Mouse (Mus musculus) MEL (cell line): ENCODE measurements at regions not wholly inside any gene's neighbourhood (a gene's known extent, or its start where the extent isn't known, plus 50 kb on each side); places are given as distances from the start of the nearest gene placed in this dataset.

Experiments used
- DNase-seq: peaks from one replicate; pipeline ENCODE4 v3.0.0; 2011; ENCODE audit warnings: low read depth, low spot score
- H3K27ac ChIP-seq: 2 replicates; pipeline ENCODE4 v1.5.1; 2012; ENCODE audit warnings: low read depth, mild to moderate bottlenecking, control low read depth, low read length, moderate library complexity; ENCODE audit not compliant: control insufficient read depth
- H3K27me3 ChIP-seq, 2 experiments: fragments of 150-350 bp in 1 of 2; sonication (generic) in 1 of 2; 2 replicates each; pipeline ENCODE4 v1.6.1; 2012; ENCODE audit warnings: low read length in 2 of 2, mild to moderate bottlenecking in 2 of 2, improper control_type of control experiment in 1 of 2, moderate library complexity in 1 of 2; ENCODE audit not compliant: insufficient read depth in 2 of 2, control insufficient read depth in 1 of 2
- H3K36me3 ChIP-seq, 2 experiments: 2 replicates each; pipeline ENCODE4 v1.6.1; 2012 to 2014; ENCODE audit warnings: low read length in 2 of 2, improper control_type of control experiment in 1 of 2, inconsistent platforms in 1 of 2, mild to moderate bottlenecking in 1 of 2; ENCODE audit not compliant: insufficient read depth in 2 of 2, control insufficient read depth in 1 of 2
- H3K4me1 ChIP-seq, 2 experiments: fragments of 150-350 bp in 1 of 2; sonication (generic) in 1 of 2; 2 replicates each; pipeline ENCODE4 v1.6.1; 2012; ENCODE audit warnings: low read length in 2 of 2, improper control_type of control experiment in 1 of 2, mild to moderate bottlenecking in 1 of 2; ENCODE audit not compliant: insufficient read depth in 2 of 2, control insufficient read depth in 1 of 2
- H3K4me3 ChIP-seq, 2 experiments: fragments of 150-350 bp in 1 of 2; sonication (generic) in 1 of 2; 2 replicates each; pipeline ENCODE4 v1.5.1; 2012; ENCODE audit warnings: low read depth in 2 of 2, low read length in 2 of 2, mild to moderate bottlenecking in 2 of 2, moderate library complexity in 2 of 2, control low read depth in 1 of 2, improper control_type of control experiment in 1 of 2; ENCODE audit not compliant: control insufficient read depth in 1 of 2, insufficient read depth in 1 of 2
- H3K79me2 ChIP-seq: 2 replicates; pipeline ENCODE4 v1.6.1; 2012; ENCODE audit warnings: mild to moderate bottlenecking, low read length, moderate library complexity; ENCODE audit not compliant: control insufficient read depth, poor library complexity, insufficient read depth
- H3K9ac ChIP-seq: 2 replicates; pipeline ENCODE4 v1.6.1; 2012; ENCODE audit warnings: low read depth, mild to moderate bottlenecking, control low read depth, low read length, moderate library complexity; ENCODE audit not compliant: control insufficient read depth, poor library complexity, severe bottlenecking
- H3K9me3 ChIP-seq: fragments of 150-350 bp; sonication (generic); replicated peaks from 2 replicates; pipeline ENCODE4 v1.6.1; 2012; ENCODE audit warnings: mild to moderate bottlenecking, low read length, improper control_type of control experiment, moderate library complexity; ENCODE audit not compliant: insufficient read depth
- CHD2 ChIP-seq: IDR thresholded peaks from 2 replicates; pipeline ENCODE4 v1.6.1; 2011; ENCODE audit warnings: low read length, improper control_type of control experiment
- E2F4 ChIP-seq: IDR thresholded peaks from 2 replicates; pipeline ENCODE4 v1.6.1; 2011; ENCODE audit warnings: low read depth, low read length, improper control_type of control experiment, borderline replicate concordance
- ELF1 ChIP-seq: IDR thresholded peaks from 2 replicates; pipeline ENCODE4 v1.6.1; 2014; ENCODE audit warnings: low read depth, mild to moderate bottlenecking, inconsistent platforms, low read length, improper control_type of control experiment, moderate library complexity
- GABPA ChIP-seq: IDR thresholded peaks from 2 replicates; pipeline ENCODE4 v1.6.1; 2012; ENCODE audit warnings: low read depth, mild to moderate bottlenecking, inconsistent platforms, low read length, improper control_type of control experiment, moderate library complexity
- GATA1 ChIP-seq: IDR thresholded peaks from 2 replicates; pipeline ENCODE4 v1.6.1; 2011; ENCODE audit warnings: low read depth, low read length, improper control_type of control experiment
- HCFC1 ChIP-seq: IDR thresholded peaks from 2 replicates; pipeline ENCODE4 v1.6.1; 2012; ENCODE audit warnings: low read depth, mild to moderate bottlenecking, inconsistent platforms, low read length, improper control_type of control experiment, moderate library complexity
- JUND ChIP-seq: IDR thresholded peaks from 2 replicates; pipeline ENCODE4 v1.6.1; 2011; ENCODE audit warnings: low read depth, mild to moderate bottlenecking, improper control_type of control experiment, low read length
- MAFK ChIP-seq: IDR thresholded peaks from 2 replicates; pipeline ENCODE4 v1.6.1; 2011; ENCODE audit warnings: low read depth, mild to moderate bottlenecking, low read length, improper control_type of control experiment, borderline replicate concordance
- MAX ChIP-seq: IDR thresholded peaks from 2 replicates; pipeline ENCODE4 v1.6.1; 2011; ENCODE audit warnings: low read length, improper control_type of control experiment
- MEF2A ChIP-seq: IDR thresholded peaks from 2 replicates; pipeline ENCODE4 v1.6.1; 2014; ENCODE audit warnings: low read depth, mild to moderate bottlenecking, inconsistent platforms, low read length, improper control_type of control experiment; ENCODE audit not compliant: poor library complexity, insufficient replicate concordance, severe bottlenecking; ENCODE audit errors: extremely low read depth
- NRF1 ChIP-seq: IDR thresholded peaks from 2 replicates; pipeline ENCODE4 v1.6.1; 2014; ENCODE audit warnings: low read depth, mild to moderate bottlenecking, inconsistent platforms, low read length, improper control_type of control experiment, moderate library complexity; ENCODE audit not compliant: poor library complexity, insufficient read depth, severe bottlenecking
- RAD21 ChIP-seq: IDR thresholded peaks from 2 replicates; pipeline ENCODE4 v1.6.1; 2011; ENCODE audit warnings: mild to moderate bottlenecking, low read depth, low read length, improper control_type of control experiment
- RCOR1 ChIP-seq: IDR thresholded peaks from 2 replicates; pipeline ENCODE4 v1.6.1; 2012; ENCODE audit warnings: low read depth, mild to moderate bottlenecking, inconsistent platforms, low read length, improper control_type of control experiment
- SIN3A ChIP-seq: IDR thresholded peaks from 2 replicates; pipeline ENCODE4 v1.6.1; 2012; ENCODE audit warnings: low read length, improper control_type of control experiment, inconsistent platforms
- TAL1 ChIP-seq: IDR thresholded peaks from 2 replicates; pipeline ENCODE4 v1.6.1; 2012; ENCODE audit warnings: mild to moderate bottlenecking, inconsistent platforms, low read length, moderate library complexity, mixed read lengths
- TBP ChIP-seq: IDR thresholded peaks from 2 replicates; pipeline ENCODE4 v1.8.0; 2011; ENCODE audit warnings: low read depth, low read length, improper control_type of control experiment
- TCF12 ChIP-seq: IDR thresholded peaks from 2 replicates; pipeline ENCODE4 v1.6.1; 2014; ENCODE audit warnings: low read depth, mild to moderate bottlenecking, inconsistent platforms, low read length, improper control_type of control experiment, moderate library complexity
- UBTF ChIP-seq: IDR thresholded peaks from 2 replicates; pipeline ENCODE4 v1.6.1; 2012; ENCODE audit warnings: low read depth, mild to moderate bottlenecking, inconsistent platforms, low read length, improper control_type of control experiment, moderate library complexity, borderline replicate concordance; ENCODE audit not compliant: insufficient read depth
- USF1 ChIP-seq: IDR thresholded peaks from 2 replicates; pipeline ENCODE4 v1.6.1; 2014; ENCODE audit warnings: low read depth, mild to moderate bottlenecking, inconsistent platforms, low read length, improper control_type of control experiment, moderate library complexity
- ZNF384 ChIP-seq: IDR thresholded peaks from 2 replicates; pipeline ENCODE4 v1.6.1; 2012; ENCODE audit warnings: low read depth, mild to moderate bottlenecking, inconsistent platforms, low read length, improper control_type of control experiment

DNA sequence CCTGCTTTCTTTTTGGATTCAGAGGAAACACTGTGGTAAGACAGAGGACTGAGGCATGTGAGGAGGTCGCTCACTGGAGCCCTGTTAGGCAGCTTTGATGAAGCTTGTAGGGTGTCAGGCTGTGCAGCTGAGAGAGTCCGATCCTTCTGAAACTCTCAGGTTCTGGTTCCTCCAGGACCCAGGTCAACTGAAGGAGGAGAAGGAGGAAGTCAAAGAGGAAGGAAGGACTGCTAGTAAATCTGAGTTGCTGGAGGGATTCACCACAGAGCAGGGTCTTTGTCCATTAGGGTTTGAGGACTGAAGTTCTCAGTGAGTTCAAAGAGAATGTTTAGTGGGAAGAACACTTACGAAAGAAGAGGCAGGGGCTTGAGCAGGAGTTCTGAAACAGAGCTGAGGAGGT lies 86.6 kb upstream of the Cpsf6 start:
- Histone ChIP-seq H3K79me2 (no peaks in the 10 kb centered on the region), H3K36me3 (no peaks in the 10 kb centered on the region), H3K27me3 (no peaks in the 10 kb centered on the region; a peak in 1 of 4 replicates), H3K9ac (no peak overlapping the region), H3K4me3 (no peak overlapping the region)
- no peak for DNase-seq
- TF ChIP-seq MEF2A: no peak
- no peak for TF ChIP-seq UBTF
- TF ChIP-seq HCFC1: no peak
- TF ChIP-seq USF1: no peak
- TF ChIP-seq, all 39 proteins: peak for 0
- no peaks in the 10 kb centered on the region; a peak in 1 of 4 replicates for H3K4me1 ChIP-seq
- H3K27ac ChIP-seq: no peak overlapping the region
- no peaks in the 10 kb centered on the region for H3K9me3 ChIP-seq

- H3K27ac ChIP-seq: no peak overlapping the region
- TF ChIP-seq TCF12: no peak
- no peak for TF ChIP-seq MAX
- no peak for TF ChIP-seq NRF1
- TF ChIP-seq SIN3A: no peak
- TF ChIP-seq ELF1: no peak
- TF ChIP-seq JUND: no peak
- no peak for TF ChIP-seq ZNF384
- no peak for TF ChIP-seq MAFK
- TF ChIP-seq CHD2: no peak
- no peak for TF ChIP-seq TAL1
- no peak for TF ChIP-seq RAD21
- TF ChIP-seq E2F4: no peak
- TF ChIP-seq RCOR1: no peak
- no peak for TF ChIP-seq TBP
- TF ChIP-seq GATA1: no peak
- TF ChIP-seq GABPA: no peak
- no peak for TF ChIP-seq UBTF
- TF ChIP-seq, all 39 proteins: peak for 0
- Histone ChIP-seq H3K4me1 (no peaks in the 10 kb centered on the region; a peak in 1 of 4 replicates), H3K9ac (no peak overlapping the region), H3K9me3 (no peaks in the 10 kb centered on the region), H3K36me3 (no peaks in the 10 kb centered on the region), H3K79me2 (no peaks in the 10 kb centered on the region), H3K4me3 (no peak overlapping the region), H3K27me3 (no peaks in the 10 kb centered on the region; a peak in 1 of 4 replicates)
- DNase-seq: no peak
Measured at GRCm38 (mm10) chr10:117465671-117466250, 85.9 kb upstream of the Cpsf6 start.
